Mouse (Mus musculus): ENCODE results near the gene Chl1.

The Chl1 gene

DNA sequence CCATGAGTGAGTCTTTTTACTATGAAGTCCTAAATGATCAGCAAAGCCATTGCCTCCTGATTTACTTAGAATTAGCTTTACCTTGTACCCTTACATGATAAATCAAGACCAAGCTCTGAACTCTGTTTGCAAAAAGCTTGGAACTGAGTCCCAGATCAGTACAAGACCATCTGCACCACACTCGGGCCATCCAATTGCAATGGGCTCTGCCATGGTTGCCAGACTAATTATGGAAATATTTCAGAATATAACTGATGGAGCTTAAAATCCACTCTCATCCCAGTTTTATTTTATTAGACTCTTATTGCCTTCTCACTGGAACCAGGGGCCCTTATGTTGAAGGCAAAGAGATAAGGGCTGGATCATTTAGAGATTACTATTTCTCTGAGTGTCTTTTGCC lies 284.9 kb downstream of the Chl1 start:
- DNase-seq (ENCODE audit: low read depth, low spot score) = no peak

All from brain, embryonic 18.5 days (tissue).